Mouse (Mus musculus): ENCODE measurements around the gene Pcbd1. TPM values are rescaled to one million over a fixed set of nuclear protein-coding genes. Genes with fewer than 3 reads are reported as not detected.

Gene Pcbd1
- 22.2 TPM for polyA plus RNA-seq (2015; fragmentation: Illumina TruSeq; extraction: RNeasy Lipid Tissue Mini Kit (QIAGEN cat#74804); ENCODE audit: low read depth, low replicate concordance)

GRCm38 (mm10) chr10:61089170-61090142 is at the start of gene Pcbd1:
Gene Pcbd1, plus strand, starts transcription at chr10:61089331.

Other genes with a start within 250 kb of the Pcbd1 start
- gene Sgpl1, start 58.4 kb downstream of the Pcbd1 start, polyA plus RNA-seq (2015; fragmentation: Illumina TruSeq; extraction: RNeasy Lipid Tissue Mini Kit (QIAGEN cat#74804); ENCODE audit: low read depth, low replicate concordance), result 23.6 TPM
- 4.4 TPM for gene Tbata, start 82.6 kb downstream of the Pcbd1 start, polyA plus RNA-seq (2015; fragmentation: Illumina TruSeq; extraction: RNeasy Lipid Tissue Mini Kit (QIAGEN cat#74804); ENCODE audit: low read depth, low replicate concordance)
- 0.16 TPM for gene Adamts14, start 184.1 kb downstream of the Pcbd1 start, polyA plus RNA-seq (2015; fragmentation: Illumina TruSeq; extraction: RNeasy Lipid Tissue Mini Kit (QIAGEN cat#74804); ENCODE audit: low read depth, low replicate concordance)
- gene Prf1, start 208.5 kb downstream of the Pcbd1 start, polyA plus RNA-seq (2015; fragmentation: Illumina TruSeq; extraction: RNeasy Lipid Tissue Mini Kit (QIAGEN cat#74804); ENCODE audit: low read depth, low replicate concordance), result not detected